Mouse (Mus musculus) testis, adult 2 months (tissue): ENCODE results near the gene Wwc1. TPM values are rescaled to one million over a fixed set of nuclear protein-coding genes. Genes with fewer than 3 reads are reported as not detected.

Experiments
- H3K27ac ChIP-seq: fragments of 200-500 bp; 2 replicates; pipeline ENCODE4 v1.5.1; 2012; ENCODE audit warnings: low read depth, low read length; ENCODE audit not compliant: control insufficient read depth, insufficient read depth
- H3K27me3 ChIP-seq: fragments of 200-500 bp; 2 replicates; pipeline ENCODE4 v1.6.1; 2012; ENCODE audit warnings: mild to moderate bottlenecking, low read length, moderate library complexity; ENCODE audit not compliant: control insufficient read depth, insufficient read depth
- H3K36me3 ChIP-seq: fragments of 200-500 bp; 2 replicates; pipeline ENCODE4 v1.6.1; 2012; ENCODE audit warnings: mild to moderate bottlenecking, low read length; ENCODE audit not compliant: control insufficient read depth, insufficient read depth
- H3K4me1 ChIP-seq: fragments of 200-500 bp; 2 replicates; pipeline ENCODE4 v1.6.1; 2012; ENCODE audit warnings: low read length; ENCODE audit not compliant: control insufficient read depth, insufficient read depth
- H3K4me3 ChIP-seq: fragments of 200-500 bp; 2 replicates; pipeline ENCODE4 v1.5.1; 2012; ENCODE audit warnings: low read depth, mild to moderate bottlenecking, low read length, moderate library complexity, mixed read lengths; ENCODE audit not compliant: control insufficient read depth
- CTCF ChIP-seq: fragments of 200-500 bp; IDR thresholded peaks from 2 replicates; pipeline ENCODE4 v1.5.1; 2012; ENCODE audit warnings: low read depth, mild to moderate bottlenecking, inconsistent platforms, low read length, moderate library complexity; ENCODE audit not compliant: control insufficient read depth, insufficient read depth, insufficient replicate concordance
- POLR2A ChIP-seq: fragments of 200-500 bp; IDR thresholded peaks from 2 replicates; pipeline ENCODE4 v1.6.1; 2012; ENCODE audit warnings: low read depth, mild to moderate bottlenecking, inconsistent platforms, low read length, moderate library complexity; ENCODE audit not compliant: control insufficient read depth
- polyA plus RNA-seq: library from polyadenylated mRNA; depleted of rRNA; stranded (reverse); fragments of >200 nt; gene quantifications from 2 replicates; pipeline ENCODE4 v1.2.3, GENCODE M21; 2012

Wwc1 gene
- polyA plus RNA-seq, 1 experiment: 2.7 TPM

GRCm38 (mm10) chr11:35840282-35840681 is 140.0 kb downstream of the Wwc1 start:
- peaks cover 2% of the 10 kb centered on the region for H3K4me1 ChIP-seq
- H3K27ac ChIP-seq: no peak overlapping the region
- no peak overlapping the region for H3K4me3 ChIP-seq
- H3K27me3 ChIP-seq: no peaks in the 10 kb centered on the region
- no peaks in the 10 kb centered on the region for H3K36me3 ChIP-seq
- TF ChIP-seq CTCF: peak; percentile 76; the same call in 1 of the 2 replicates
- no peak for TF ChIP-seq POLR2A

- Histone ChIP-seq H3K27ac (peak overlapping the region; percentile 23; the same call in 1 of the 2 replicates), H3K36me3 (no peaks in the 10 kb centered on the region), H3K4me3 (peak overlapping the region; percentile 82), H3K27me3 (no peaks in the 10 kb centered on the region), H3K4me1 (peaks cover 2% of the 10 kb centered on the region)
- no peak for TF ChIP-seq CTCF
- peak; percentile 51 for TF ChIP-seq POLR2A
These were observed 141.7 kb downstream of the Wwc1 start for GRCm38 (mm10) chr11:35838345-35839338.

GRCm38 (mm10) chr11:35837156-35838126 is 142.9 kb downstream of the Wwc1 start:
- TF ChIP-seq CTCF (no peak), POLR2A (no peak)

GRCm38 (mm10) chr11:35834022-35834760 is 146.1 kb downstream of the Wwc1 start, which contains the start of gene Rars:
Gene Rars (minus strand): TSS chr11:35834506.
- no peak within 1 kb of the TSS for H3K27ac ChIP-seq

More at GRCm38 (mm10) chr11:35837156-35838126, 142.9 kb downstream of the Wwc1 start:
- Histone ChIP-seq H3K4me1 (peaks cover 2% of the 10 kb centered on the region), H3K36me3 (no peaks in the 10 kb centered on the region), H3K4me3 (no peak overlapping the region), H3K27me3 (no peaks in the 10 kb centered on the region), H3K27ac (no peak overlapping the region; the same call in 1 of the 2 replicates)

GRCm38 (mm10) chr11:35833270-35833669 is 147.1 kb downstream of the Wwc1 start:
- Histone ChIP-seq H3K4me3 (no peak overlapping the region), H3K36me3 (no peaks in the 10 kb centered on the region), H3K27ac (no peak overlapping the region), H3K27me3 (no peaks in the 10 kb centered on the region), H3K4me1 (no peaks in the 10 kb centered on the region; the same call in 1 of the 2 replicates)
- TF ChIP-seq CTCF (no peak), POLR2A (no peak)

More at GRCm38 (mm10) chr11:35834022-35834760, 146.1 kb downstream of the Wwc1 start, which contains the start of gene Rars:
- Histone ChIP-seq H3K27me3 (no peaks in the 10 kb centered on the region), H3K4me3 (peak within 1 kb of the TSS; percentile 93), H3K4me1 (peaks cover 2% of the 10 kb centered on the region), H3K36me3 (no peaks in the 10 kb centered on the region)
- TF ChIP-seq CTCF: peak; percentile 92
- TF ChIP-seq POLR2A: peak; percentile 78

- H3K36me3 ChIP-seq: no peaks in the 10 kb centered on the region
- TF ChIP-seq POLR2A: no peak
- no peak for TF ChIP-seq CTCF
- H3K27me3 ChIP-seq: no peaks in the 10 kb centered on the region
- H3K4me3 ChIP-seq: no peak overlapping the region
- no peaks in the 10 kb centered on the region; the same call in 1 of the 2 replicates for H3K4me1 ChIP-seq
- H3K27ac ChIP-seq: no peak overlapping the region
These were observed 148.2 kb downstream of the Wwc1 start for GRCm38 (mm10) chr11:35832139-35832538.
